14 mouse cellular contexts compared by ENCODE assay signal in genomic region chr7:141121051-141121531, GRCm38 (mm10). TPM values are rescaled to one million over a fixed set of nuclear protein-coding genes. Genes with fewer than 3 reads are reported as not detected.
DNase-seq lines count a peak whose midpoint lies in the region; ATAC-seq and TF ChIP-seq lines count a peak whose summit lies in the region.
"Had no signal": no experiment of that assay in that cellular context is flagged by ENCODE, and none has a peak within 500 bp of the region (broad histone marks: within the 10 kb centered on the region; RNA-seq: fewer than 3 reads in every experiment).

No protein-coding gene starts in this region.

- DNase-seq in heart, adult 2 months: no peak
- no peak for DNase-seq in heart, adult 8-10 months (ENCODE audit: low spot score)
- DNase-seq in kidney, postnatal 4 days: peak; percentile 32 to 64
- peak; percentile 17 to 44 for DNase-seq in lung, postnatal 4 days
- DNase-seq in frontal cortex, postnatal 36 days (ENCODE audit: low spot score in 2 of 2): no peak
- no peak for DNase-seq in embryonic facial prominence, embryonic 10.5 days (ENCODE audit: low spot score)
- DNase-seq in thymus, postnatal 25 days: no peak

- peaks cover 3% of the 10 kb centered on the region; the same call in 1 of the 2 replicates for H3K4me1 ChIP-seq in heart, adult 2 months (ENCODE audit: control insufficient read depth, insufficient read depth, low read length)
- H3K4me1 ChIP-seq in intestine, embryonic 15.5 days (replicated peaks): peaks cover 10% of the 10 kb centered on the region; the same call in 1 of the 2 replicates
- peaks cover 19% of the 10 kb centered on the region for H3K4me1 ChIP-seq in embryonic facial prominence, embryonic 10.5 days

- no peak for TF ChIP-seq POLR2A in heart, adult 2 months (IDR thresholded peaks at IDR 0.05; ENCODE audit: insufficient read depth, low read depth, low read length)

- H3K4me2 ChIP-seq in intestine, embryonic 15.5 days (replicated peaks): no peak overlapping the region
- H3K4me2 ChIP-seq: embryonic facial prominence, embryonic 13.5 days; heart, embryonic 13.5 days had no signal

- intact Hi-C loops in heart, adult 2 months (cut with DNase I): no loop called here

- H3K9ac ChIP-seq in heart, adult 2 months (ENCODE audit: low read depth, low read length): no peak overlapping the region
- no peak overlapping the region for H3K9ac ChIP-seq in intestine, embryonic 15.5 days
- H3K9ac ChIP-seq: embryonic facial prominence, embryonic 13.5 days; heart, embryonic 13.5 days had no signal

- TF ChIP-seq CTCF in heart, adult 2 months (IDR thresholded peaks at IDR 0.05): peak; percentile 15; the same call in 1 of the 2 replicates

- no peak overlapping the region for H3K27ac ChIP-seq in heart, adult 2 months
- H3K27ac ChIP-seq in intestine, embryonic 15.5 days: peak overlapping the region; percentile 68
- no peak overlapping the region for H3K27ac ChIP-seq in embryonic facial prominence, embryonic 10.5 days (replicated peaks)
- H3K27ac ChIP-seq: embryonic facial prominence, embryonic 13.5 days; heart, embryonic 13.5 days had no signal

- no peaks in the 10 kb centered on the region for H3K36me3 ChIP-seq in heart, adult 2 months (ENCODE audit: control insufficient read depth, insufficient read depth, low read length)
- no peaks in the 10 kb centered on the region for H3K36me3 ChIP-seq in intestine, embryonic 15.5 days
- H3K36me3 ChIP-seq in embryonic facial prominence, embryonic 10.5 days (replicated peaks): no peaks in the 10 kb centered on the region
- H3K36me3 ChIP-seq: embryonic facial prominence, embryonic 13.5 days; heart, embryonic 13.5 days had no signal

- H3K9me3 ChIP-seq in intestine, embryonic 15.5 days: no peaks in the 10 kb centered on the region
- H3K9me3 ChIP-seq in embryonic facial prominence, embryonic 10.5 days: no peaks in the 10 kb centered on the region
- H3K9me3 ChIP-seq: embryonic facial prominence, embryonic 13.5 days; heart, embryonic 13.5 days had no signal

- H3K79me2 ChIP-seq in heart, adult 2 months (replicated peaks; ENCODE audit: control insufficient read depth, insufficient read depth, low read length): no peaks in the 10 kb centered on the region

- peak; percentile 29 for ATAC-seq in intestine, embryonic 15.5 days
- ATAC-seq: activated CD4-positive, CD25-positive, alpha-beta regulatory T cell, adult 4 months; CD4-positive, CD25-positive, alpha-beta regulatory T cell, adult 4 months had no signal

- 68% methylated on average over 5 of the region's 5 CpGs for WGBS in heart, adult 2 months
- WGBS in intestine, embryonic 15.5 days: 67% methylated on average over 5 of the region's 5 CpGs
- WGBS in embryonic facial prominence, embryonic 10.5 days: 77% methylated on average over 5 of the region's 5 CpGs

- no peak overlapping the region for H3K4me3 ChIP-seq in heart, adult 2 months
- no peak overlapping the region for H3K4me3 ChIP-seq in intestine, embryonic 15.5 days (replicated peaks)
- H3K4me3 ChIP-seq in embryonic facial prominence, embryonic 10.5 days: no peak overlapping the region
- H3K4me3 ChIP-seq: embryonic facial prominence, embryonic 13.5 days; heart, embryonic 13.5 days had no signal

- no peak for TF ChIP-seq EP300 in heart, adult 2 months (IDR thresholded peaks at IDR 0.05; ENCODE audit: insufficient read depth, low read depth, low read length)

- no peaks in the 10 kb centered on the region for H3K27me3 ChIP-seq in heart, adult 2 months (ENCODE audit: control insufficient read depth, insufficient read depth, low read length)
- no peaks in the 10 kb centered on the region for H3K27me3 ChIP-seq in intestine, embryonic 15.5 days (replicated peaks)
- H3K27me3 ChIP-seq in embryonic facial prominence, embryonic 10.5 days (replicated peaks; ENCODE audit: low read depth, poor library complexity, severe bottlenecking): peaks cover 25% of the 10 kb centered on the region

RNA-seq across cellular contexts. Expression of gene Ptdss2, which starts 1.1 kb away (rescaled TPM):
- 10 to 100 TPM; 25.9 to 29.7 TPM for total RNA-seq in heart, adult 2 months (2021)
- polyA plus RNA-seq in heart, adult 2 months (2012; rRNA removed): 22.4 and 39.2 TPM in 2 replicates
- total RNA-seq in heart, adult 8-10 months (2022): 10 to 100 TPM; 28.0 to 35.8 (median 29.7) TPM
- 58.0 and 59.7 TPM in 2 replicates for polyA plus RNA-seq in intestine, embryonic 15.5 days (2015; fragmentation: Nextera tagmentation; extraction: Ambion mirVana)
- polyA plus RNA-seq in embryonic facial prominence, embryonic 10.5 days (2016; fragmentation: Nextera tagmentation; extraction: Ambion mirVana): 77.8 and 83.8 TPM in 2 replicates

RNA-seq across cellular contexts. Expression of gene Ano9, which starts 3.5 kb away (rescaled TPM):
- under 1 TPM in 1 of 2 experiments, not detected in 1; 0.39 TPM for total RNA-seq in heart, adult 2 months (2021)
- 0.09 and 0.53 TPM in 2 replicates for polyA plus RNA-seq in heart, adult 2 months (2012; rRNA removed)
- under 1 TPM in 3 of 4 experiments, not detected in 1; 0.08 to 0.41 (median 0.14) TPM for total RNA-seq in heart, adult 8-10 months (2022)
- polyA plus RNA-seq in intestine, embryonic 15.5 days (2015; fragmentation: Nextera tagmentation; extraction: Ambion mirVana): 29.5 and 35.3 TPM in 2 replicates
- polyA plus RNA-seq in embryonic facial prominence, embryonic 10.5 days (2016; fragmentation: Nextera tagmentation; extraction: Ambion mirVana): 1.8 and 2.5 TPM in 2 replicates
- total RNA-seq: left cerebral cortex, postnatal 14 days; megakaryocyte-erythroid progenitor cell, adult 5-6 weeks had no signal
- polyA plus RNA-seq: activated CD4-positive, CD25-positive, alpha-beta regulatory T cell, adult 4 months; CD4-positive, CD25-positive, alpha-beta regulatory T cell, adult 4 months had no signal

RNA-seq across cellular contexts. Expression of gene Sigirr, which starts 20.7 kb away (rescaled TPM):
- 1 to 10 TPM; 4.5 to 7.0 TPM for total RNA-seq in heart, adult 2 months (2021)
- 9.4 and 10.2 TPM in 2 replicates for polyA plus RNA-seq in heart, adult 2 months (2012; rRNA removed)
- 1 to 10 TPM; 4.8 to 6.5 (median 5.6) TPM for total RNA-seq in heart, adult 8-10 months (2022)
- 17.8 and 20.5 TPM in 2 replicates for polyA plus RNA-seq in intestine, embryonic 15.5 days (2015; fragmentation: Nextera tagmentation; extraction: Ambion mirVana)
- polyA plus RNA-seq in embryonic facial prominence, embryonic 10.5 days (2016; fragmentation: Nextera tagmentation; extraction: Ambion mirVana): 2.2 and 2.3 TPM in 2 replicates

RNA-seq across cellular contexts. Expression of gene Pkp3, which starts 43.1 kb away (rescaled TPM):
- total RNA-seq in heart, adult 2 months (2021): under 1 TPM; 0.20 to 0.21 TPM
- polyA plus RNA-seq in heart, adult 2 months (2012; rRNA removed): 0.35 and 1.6 TPM in 2 replicates
- under 1 TPM; 0.19 to 0.35 (median 0.27) TPM for total RNA-seq in heart, adult 8-10 months (2022)
- polyA plus RNA-seq in intestine, embryonic 15.5 days (2015; fragmentation: Nextera tagmentation; extraction: Ambion mirVana): 24.6 and 26.1 TPM in 2 replicates
- 9.4 and 9.6 TPM in 2 replicates for polyA plus RNA-seq in embryonic facial prominence, embryonic 10.5 days (2016; fragmentation: Nextera tagmentation; extraction: Ambion mirVana)

RNA-seq across cellular contexts. Expression of gene Rnh1, which starts 51.6 kb away (rescaled TPM):
- 10 to 100 TPM; 62.9 to 73.9 TPM for total RNA-seq in heart, adult 2 months (2021)
- 73.2 and 96.7 TPM in 2 replicates for polyA plus RNA-seq in heart, adult 2 months (2012; rRNA removed)
- 10 to 100 TPM; 71.3 to 75.2 (median 72.9) TPM for total RNA-seq in heart, adult 8-10 months (2022)
- polyA plus RNA-seq in intestine, embryonic 15.5 days (2015; fragmentation: Nextera tagmentation; extraction: Ambion mirVana): 123 and 155 TPM in 2 replicates
- polyA plus RNA-seq in embryonic facial prominence, embryonic 10.5 days (2016; fragmentation: Nextera tagmentation; extraction: Ambion mirVana): 77.9 and 79.7 TPM in 2 replicates

Comparison
In these comparisons a context has a peak if more than half of its experiments do, and no peak if none do; other contexts are left out.
1. DNase-seq: peak in kidney, postnatal 4 days (2 of 2) and lung, postnatal 4 days (2 of 2); none in heart, adult 2 months (0 of 2), heart, adult 8-10 months (single experiment), frontal cortex, postnatal 36 days (0 of 2), embryonic facial prominence, embryonic 10.5 days (single experiment) and thymus, postnatal 25 days (single experiment).